Mouse (Mus musculus): ENCODE data around the gene Tmem126a.

Gene Tmem126a

GRCm38 (mm10) chr7:90456845-90457468 is at the start of gene Tmem126a:
TSS of gene Tmem126a (minus strand) at chr7:90457229.
- DNase-seq (ENCODE audit: low read depth, low spot score), result peak; percentile 88

GRCm38 (mm10) chr7:90482607-90483006 is 25.6 kb upstream of the Tmem126a start:
- DNase-seq (ENCODE audit: low read depth, low spot score), result no peak

GRCm38 (mm10) chr7:90476313-90477245 is 19.6 kb upstream of the Tmem126a start, which contains the start of gene Dlg2:
TSS of gene Dlg2 (plus strand) at chr7:90476672.
- DNase-seq (ENCODE audit: low read depth, low spot score), result no peak

- DNase-seq (ENCODE audit: low read depth, low spot score), result peak; percentile 99
Observed at GRCm38 (mm10) chr7:90475793-90476312, 18.8 kb upstream of the Tmem126a start, which contains the start of gene Tmem126b. TSS of gene Tmem126b (minus strand) at chr7:90476001.

GRCm38 (mm10) chr7:90473511-90473910 is 16.5 kb upstream of the Tmem126a start:
- no peak for DNase-seq (ENCODE audit: low read depth, low spot score)

GRCm38 (mm10) chr7:90461441-90461840 is 4.4 kb upstream of the Tmem126a start:
- DNase-seq (ENCODE audit: low read depth, low spot score), result no peak

- DNase-seq (ENCODE audit: low read depth, low spot score), result peak; percentile 70
Observed at GRCm38 (mm10) chr7:90460930-90461329, 3.9 kb upstream of the Tmem126a start.

GRCm38 (mm10) chr7:90460330-90460729 is 3.3 kb upstream of the Tmem126a start:
- peak; percentile 86 for DNase-seq (ENCODE audit: low read depth, low spot score)

GRCm38 (mm10) chr7:90457517-90457916 is 488 bp upstream of the Tmem126a start:
- DNase-seq (ENCODE audit: low read depth, low spot score), result peak; percentile 60

GRCm38 (mm10) chr7:90456149-90456844 is 732 bp downstream of the Tmem126a start:
- DNase-seq (ENCODE audit: low read depth, low spot score), result no peak

- peak; percentile 19 for DNase-seq (ENCODE audit: low read depth, low spot score)
Observed at GRCm38 (mm10) chr7:90444206-90444605, 12.8 kb downstream of the Tmem126a start.

- DNase-seq (ENCODE audit: low read depth, low spot score), result peak; percentile 59
Observed at GRCm38 (mm10) chr7:90443101-90444091, 13.6 kb downstream of the Tmem126a start.

GRCm38 (mm10) chr7:90442518-90443080 is 14.4 kb downstream of the Tmem126a start, which contains the start of gene Crebzf:
TSS of gene Crebzf (plus strand) at chr7:90442729.
- DNase-seq (ENCODE audit: low read depth, low spot score), result peak; percentile 97

- DNase-seq (ENCODE audit: low read depth, low spot score), result no peak
Observed at GRCm38 (mm10) chr7:90442070-90442469, 15.0 kb downstream of the Tmem126a start.

GRCm38 (mm10) chr7:90440044-90440443 is 17.0 kb downstream of the Tmem126a start:
- DNase-seq (ENCODE audit: low read depth, low spot score), result no peak

GRCm38 (mm10) chr7:90432221-90432620 is 24.8 kb downstream of the Tmem126a start:
- no peak for DNase-seq (ENCODE audit: low read depth, low spot score)

- peak; percentile 29 for DNase-seq (ENCODE audit: low read depth, low spot score)
Observed at GRCm38 (mm10) chr7:90427006-90427405, 30.0 kb downstream of the Tmem126a start.

GRCm38 (mm10) chr7:90426020-90427001 is 30.7 kb downstream of the Tmem126a start, which contains the start of gene Ccdc89:
TSS of gene Ccdc89 (plus strand) at chr7:90426577.
- DNase-seq (ENCODE audit: low read depth, low spot score), result peak; percentile 92

GRCm38 (mm10) chr7:90409934-90410333 is 47.1 kb downstream of the Tmem126a start:
- DNase-seq (ENCODE audit: low read depth, low spot score), result peak; percentile 75
